Mouse (Mus musculus) testis, postnatal 10 days (tissue): ENCODE results near the gene Acad12.

ENCODE experiments used
- DNase-seq: peaks from one replicate; pipeline ENCODE4 v3.0.0; 2021; ENCODE audit warnings: low spot score

Gene Acad12

DNA sequence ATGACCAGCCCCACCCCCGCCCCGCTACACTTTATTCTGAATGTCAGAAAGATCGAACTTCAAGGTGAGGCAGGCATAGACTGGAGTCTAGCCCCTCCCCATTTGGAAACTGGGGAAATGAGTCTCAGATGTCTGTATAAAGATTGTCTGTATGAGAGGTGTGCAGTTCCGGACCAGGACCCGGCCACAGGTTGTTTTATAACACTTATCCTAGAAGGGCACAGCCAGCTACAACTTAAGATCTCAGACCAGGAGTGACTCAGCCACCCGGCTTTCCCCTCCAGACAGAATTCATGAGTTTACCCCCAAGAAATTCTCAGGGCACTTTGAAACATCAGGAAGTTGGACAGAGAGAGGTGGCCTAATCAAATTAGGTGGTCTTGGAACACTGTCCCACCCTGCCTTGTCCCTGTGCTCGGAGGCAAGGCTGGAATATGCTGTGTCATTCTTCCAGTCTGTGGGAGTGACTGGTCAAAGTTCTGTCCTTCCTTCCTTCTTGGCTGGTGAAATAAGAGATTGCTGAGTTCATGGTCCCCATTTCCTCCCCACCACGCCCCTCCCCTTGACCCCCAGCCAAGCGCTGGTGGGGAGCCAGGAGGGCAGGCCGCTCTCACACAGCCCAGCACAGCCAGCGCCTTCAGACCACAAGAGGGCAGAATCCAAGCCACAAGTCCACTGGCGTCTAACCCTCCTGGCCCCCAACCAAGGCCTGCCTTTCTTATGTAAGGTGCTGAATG, 34.8 kb downstream of the Acad12 start:
- DNase-seq: peak; percentile 92

DNA sequence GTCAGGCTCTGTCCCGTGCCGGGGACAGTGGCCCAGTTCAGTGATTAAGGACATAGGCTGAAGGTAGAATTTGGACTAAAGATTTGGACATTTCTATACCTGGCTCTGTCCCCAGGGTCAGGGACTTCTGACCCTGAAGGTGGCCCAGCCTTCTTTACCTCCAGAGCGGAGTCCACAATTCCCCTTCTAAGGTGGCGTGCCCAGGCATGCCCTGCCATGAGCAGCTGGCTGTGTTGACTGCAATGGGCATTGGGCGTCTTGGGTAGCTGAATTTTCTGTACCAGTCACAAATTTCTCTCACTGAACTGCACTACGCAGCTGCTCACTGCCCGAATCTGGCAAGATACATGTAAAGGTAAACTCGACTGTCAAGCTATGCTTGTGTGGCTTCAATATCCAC, 36.8 kb downstream of the Acad12 start:
- no peak for DNase-seq

DNA sequence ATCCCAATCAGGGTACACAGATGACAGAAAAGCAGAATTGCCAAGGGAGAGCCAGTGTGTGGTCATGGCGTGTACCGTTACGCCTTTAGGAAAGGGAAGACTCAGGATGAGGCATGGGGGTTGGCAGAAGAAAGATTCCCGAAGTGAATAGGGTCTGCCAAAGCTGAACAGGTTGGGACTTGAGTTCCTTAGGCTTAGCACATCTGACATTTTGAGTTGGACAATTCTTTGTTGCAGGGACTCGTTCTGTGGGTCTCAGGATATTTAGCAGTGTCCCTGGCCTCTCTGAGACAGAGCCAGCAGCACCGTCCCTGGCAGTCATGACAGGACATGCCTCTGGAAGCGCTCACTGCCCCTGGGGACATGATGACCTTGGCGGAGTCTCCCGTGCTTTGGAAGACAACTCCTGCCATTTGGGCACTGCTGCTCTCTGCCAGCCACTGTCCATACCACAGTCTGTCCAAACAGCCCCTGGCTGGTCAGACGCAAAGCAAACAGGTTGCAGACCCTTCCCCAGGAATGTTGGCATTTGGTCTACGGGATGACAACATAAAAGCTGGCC, 41.7 kb downstream of the Acad12 start:
- no peak for DNase-seq

DNA sequence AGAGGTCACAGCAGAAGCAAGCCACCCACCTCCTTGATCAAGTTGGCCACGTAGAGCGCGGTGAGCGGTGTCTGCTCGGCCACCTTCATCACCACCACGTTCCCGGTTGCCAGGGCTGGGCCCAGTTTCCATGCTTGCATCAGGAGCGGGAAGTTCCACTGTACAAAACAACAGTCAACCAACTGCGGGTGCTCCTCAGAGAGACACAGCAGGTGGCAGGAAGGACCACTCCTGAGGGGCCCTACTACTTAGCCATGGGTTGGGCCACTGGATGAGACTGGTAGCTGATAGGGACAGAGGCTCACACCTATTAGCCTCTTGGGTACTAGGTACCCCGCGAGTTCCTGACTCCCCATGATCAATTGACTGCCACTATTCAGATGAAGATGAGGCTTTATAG, 42.9 kb downstream of the Acad12 start:
- DNase-seq: no peak

DNA sequence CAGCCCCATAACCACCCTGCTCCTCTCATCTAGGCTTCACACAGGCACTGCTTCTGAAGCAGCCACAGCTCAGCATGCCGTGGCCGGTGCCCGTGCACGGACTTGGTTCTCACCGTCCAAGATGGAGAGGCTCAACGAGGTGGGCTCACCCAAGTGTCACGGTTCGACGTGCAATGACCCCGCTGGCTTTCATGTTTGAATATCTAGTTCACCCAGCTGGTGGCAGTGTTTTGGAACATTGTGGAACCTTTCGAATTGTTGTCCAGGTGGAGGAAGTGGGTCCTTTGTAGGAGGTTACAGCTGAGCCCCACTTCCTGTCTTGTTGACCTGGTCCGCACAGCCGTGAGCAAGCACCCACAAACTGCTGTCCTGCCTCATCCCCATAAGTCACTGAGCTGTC, 44.6 kb downstream of the Acad12 start:
- DNase-seq: no peak

DNA sequence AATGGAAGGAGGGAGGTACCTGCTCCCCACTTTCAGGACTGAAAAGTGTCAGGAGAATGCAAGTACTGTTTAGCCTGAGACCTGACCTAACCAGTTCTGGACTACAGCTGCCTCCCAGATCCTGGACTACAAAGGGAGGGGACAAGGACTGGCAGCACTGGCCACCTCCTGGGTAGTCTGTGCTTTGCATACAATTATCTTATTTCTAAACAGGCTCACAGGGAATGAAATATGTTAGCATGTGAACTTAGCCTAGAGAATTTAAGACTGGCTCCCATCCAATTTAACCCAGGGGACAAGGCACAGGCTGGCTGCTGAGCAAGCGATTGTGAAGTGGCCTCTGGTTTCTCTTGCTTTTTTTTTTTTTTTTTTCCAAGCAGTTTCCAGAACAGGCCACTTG, 48.0 kb downstream of the Acad12 start:
- DNase-seq: no peak

DNA sequence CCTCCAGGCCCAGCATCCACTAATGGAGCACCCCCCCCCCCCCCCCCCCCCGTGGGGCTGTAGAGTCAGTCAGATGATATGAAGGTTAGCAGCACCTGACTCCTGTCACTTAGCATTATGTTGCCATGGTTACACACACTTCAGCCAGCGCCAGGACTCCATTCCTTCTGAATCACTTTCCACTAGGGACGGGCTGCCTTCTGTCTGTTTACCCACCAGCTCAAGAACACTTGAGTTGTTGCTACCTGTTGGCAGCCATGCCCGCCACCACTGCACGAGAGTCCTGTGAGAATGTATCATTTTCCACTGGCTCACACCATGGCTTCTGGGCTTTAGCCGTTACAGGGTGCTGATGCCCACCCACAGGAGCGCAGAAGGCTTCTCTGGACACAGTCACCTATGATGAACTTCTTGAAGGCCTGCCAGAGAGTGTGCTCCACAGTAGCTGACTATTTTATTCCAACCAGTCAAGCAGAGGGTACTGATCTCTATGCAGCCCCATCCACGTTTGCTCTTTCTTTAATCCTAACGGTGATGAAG, 48.8 kb downstream of the Acad12 start:
- DNase-seq: no peak

DNA sequence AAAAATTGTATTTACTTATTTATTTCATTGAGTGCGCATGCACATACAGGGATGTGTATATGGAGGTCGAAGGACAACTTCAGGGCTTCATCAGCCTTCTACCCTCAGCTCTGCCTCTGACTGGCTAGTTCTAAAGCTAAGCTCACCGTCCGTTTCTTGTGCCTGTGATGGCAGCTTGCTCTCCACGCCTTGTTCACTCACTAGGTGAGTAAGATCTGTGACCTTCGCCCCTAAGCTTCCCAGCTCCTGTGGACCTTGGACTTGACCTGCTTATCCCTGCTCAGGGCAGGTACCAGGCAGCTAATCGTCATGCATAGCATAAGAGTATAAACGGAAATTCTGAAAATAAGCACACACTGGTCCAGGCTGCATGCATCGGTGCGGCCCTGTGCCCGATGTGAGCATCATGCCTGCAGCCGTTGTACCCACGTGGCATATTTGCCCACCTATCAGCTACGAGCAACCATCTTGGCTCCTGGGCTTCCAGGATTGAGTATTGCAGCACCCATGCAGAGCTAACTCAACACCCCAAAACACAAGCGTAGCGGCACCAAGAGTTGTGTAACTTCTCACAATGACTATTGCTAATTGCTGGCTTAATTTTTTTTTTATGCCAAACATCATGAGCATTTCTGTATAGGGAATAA, 52.6 kb downstream of the Acad12 start:
- DNase-seq: no peak

DNA sequence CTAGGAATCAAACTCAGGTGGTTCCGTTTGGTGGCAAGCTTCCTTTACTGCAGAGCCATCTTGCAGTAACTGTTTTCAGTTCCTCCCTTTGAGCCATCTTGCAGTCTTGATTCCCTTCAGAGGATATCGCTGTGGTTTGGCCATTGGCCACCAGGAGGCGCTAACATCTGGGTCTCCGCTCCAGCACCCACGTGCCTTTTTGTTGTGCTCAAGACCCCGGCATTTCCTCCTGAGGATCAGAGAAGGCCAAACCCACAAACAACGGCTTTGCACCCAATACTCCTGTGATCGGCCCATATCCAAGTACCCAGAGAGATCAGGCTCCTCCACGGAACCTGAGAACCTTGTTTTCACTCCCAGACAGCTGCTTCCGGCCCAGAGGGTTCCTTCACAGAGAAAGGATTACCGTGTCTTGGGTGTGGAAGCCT, 54.3 kb downstream of the Acad12 start:
- peak; percentile 95 for DNase-seq

DNA sequence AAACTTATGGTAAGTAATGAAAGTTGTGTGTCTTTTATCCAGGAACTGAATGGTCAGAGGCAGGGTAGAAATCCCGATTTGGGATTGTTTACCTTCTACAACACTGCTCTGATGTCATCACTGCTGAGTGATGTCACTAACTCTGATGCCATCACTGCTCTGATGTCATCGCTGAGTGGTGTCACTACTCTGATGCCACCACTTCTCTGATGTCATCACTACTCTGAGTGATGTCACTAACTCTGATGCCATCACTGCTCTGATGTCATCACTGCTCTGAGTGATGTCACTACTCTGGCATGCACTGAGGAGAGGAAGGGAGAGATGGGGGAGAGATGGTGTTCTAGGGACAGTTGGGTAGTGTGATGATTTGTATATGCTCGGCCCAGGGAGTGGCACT, 56.3 kb downstream of the Acad12 start:
- no peak for DNase-seq

DNA sequence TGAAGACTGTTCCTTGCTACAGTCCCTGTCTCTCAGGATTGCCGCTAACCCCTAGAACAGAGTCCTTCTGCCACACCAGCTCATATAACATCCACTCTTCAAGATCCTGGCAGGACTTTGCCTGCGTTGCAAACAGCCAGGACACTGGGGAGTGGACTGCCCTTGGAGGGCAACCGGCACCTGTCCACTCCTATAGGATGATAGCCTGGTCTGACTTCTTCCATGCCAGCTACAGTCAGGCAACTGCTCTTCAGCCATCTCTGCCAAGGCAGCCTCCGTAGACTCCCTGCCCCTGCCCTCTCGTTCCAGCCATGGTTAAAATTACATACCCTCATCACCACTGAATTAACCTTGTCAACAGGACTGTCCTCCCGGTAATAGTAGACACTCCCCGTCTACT, 69.5 kb downstream of the Acad12 start:
- DNase-seq: no peak

DNA sequence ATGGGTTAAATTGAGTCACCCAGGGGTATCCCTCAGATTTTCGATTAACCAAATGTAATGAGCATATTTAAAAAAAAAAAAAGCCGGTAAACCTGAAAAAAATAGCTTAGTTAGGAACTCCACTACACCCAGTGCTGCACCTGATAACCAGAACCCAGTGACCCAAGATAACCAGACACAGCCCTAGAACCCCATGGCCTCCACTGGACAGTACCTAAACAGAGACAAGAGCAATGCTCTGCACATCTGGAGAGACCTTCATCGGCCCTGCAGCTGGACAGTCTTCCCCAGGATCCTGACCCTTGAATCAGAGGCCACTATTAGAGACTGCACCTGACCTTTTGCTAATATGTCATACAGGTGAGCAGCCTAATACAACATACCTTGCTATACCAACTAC, 71.7 kb downstream of the Acad12 start:
- no peak for DNase-seq
